Mouse (Mus musculus) ovary, postnatal 10 days (tissue): ENCODE results near the gene Prom1.

Source experiments
- DNase-seq: peaks from one replicate; pipeline ENCODE4 v3.0.0; 2022; ENCODE audit warnings: low spot score

The Prom1 gene

DNA sequence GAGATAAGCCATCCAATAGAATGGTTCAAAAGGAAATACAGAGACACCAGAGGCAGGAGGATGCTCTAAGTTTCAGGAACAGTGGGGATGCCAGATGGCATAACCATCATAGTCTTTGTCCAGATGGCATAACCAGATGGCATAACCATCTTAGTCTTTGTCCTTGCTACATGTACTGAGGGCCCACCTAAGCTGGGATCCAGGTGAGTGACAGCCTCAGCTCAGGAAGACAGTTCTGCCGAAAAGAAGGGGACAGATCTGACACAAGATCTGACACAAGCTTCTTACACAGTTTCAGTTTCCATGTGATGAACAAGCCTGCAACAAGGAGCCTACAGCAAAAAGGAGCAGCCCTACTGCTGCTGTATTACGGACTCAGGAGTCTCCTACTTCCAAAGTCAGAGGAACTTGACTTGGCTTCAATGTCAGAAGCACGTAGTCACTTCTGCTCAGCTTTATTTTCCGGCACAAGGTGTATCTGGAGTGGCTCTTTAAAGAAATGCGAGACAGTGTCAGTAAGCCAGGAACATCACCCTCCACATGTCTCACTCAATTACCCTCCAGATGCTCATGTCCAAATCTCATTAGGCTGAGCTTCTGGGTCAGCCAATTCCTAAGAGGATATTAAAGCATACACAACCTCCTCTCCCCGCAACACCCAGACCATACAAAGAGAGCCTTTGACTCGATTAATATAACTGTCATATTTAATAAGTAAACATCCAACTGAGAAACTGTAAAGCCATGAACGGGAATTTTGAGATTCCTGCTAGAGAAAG is 21.4 kb downstream of the Prom1 start:
- no peak for DNase-seq

DNA sequence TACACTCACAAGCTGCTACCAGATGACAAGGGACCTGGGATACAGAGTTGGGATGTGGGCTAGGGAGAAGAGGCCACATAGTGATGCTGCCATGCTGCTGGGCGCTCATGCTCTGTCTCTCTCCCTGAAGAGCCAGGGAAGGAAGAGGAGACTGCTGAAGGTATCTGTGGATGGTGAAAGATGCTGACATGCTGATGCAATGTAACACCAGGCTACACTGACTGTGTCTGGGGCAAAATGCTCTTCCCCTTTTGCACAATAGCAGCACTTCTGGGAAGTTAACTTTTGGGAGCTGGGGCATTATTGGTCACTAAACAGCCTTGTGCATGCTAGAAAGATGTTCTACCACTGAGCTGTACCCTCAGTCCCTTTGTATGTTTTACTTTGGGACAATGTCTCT is 26.4 kb downstream of the Prom1 start:
- no peak for DNase-seq

- no peak for DNase-seq
These were observed 28.2 kb downstream of the Prom1 start for GRCm38 (mm10) chr5:44073634-44074033.

- no peak for DNase-seq
These were observed 31.2 kb downstream of the Prom1 start for GRCm38 (mm10) chr5:44070529-44071133.

GRCm38 (mm10) chr5:44058258-44058657 is 43.6 kb downstream of the Prom1 start:
- no peak for DNase-seq

GRCm38 (mm10) chr5:44050213-44050612 is 51.6 kb downstream of the Prom1 start:
- no peak for DNase-seq

DNA sequence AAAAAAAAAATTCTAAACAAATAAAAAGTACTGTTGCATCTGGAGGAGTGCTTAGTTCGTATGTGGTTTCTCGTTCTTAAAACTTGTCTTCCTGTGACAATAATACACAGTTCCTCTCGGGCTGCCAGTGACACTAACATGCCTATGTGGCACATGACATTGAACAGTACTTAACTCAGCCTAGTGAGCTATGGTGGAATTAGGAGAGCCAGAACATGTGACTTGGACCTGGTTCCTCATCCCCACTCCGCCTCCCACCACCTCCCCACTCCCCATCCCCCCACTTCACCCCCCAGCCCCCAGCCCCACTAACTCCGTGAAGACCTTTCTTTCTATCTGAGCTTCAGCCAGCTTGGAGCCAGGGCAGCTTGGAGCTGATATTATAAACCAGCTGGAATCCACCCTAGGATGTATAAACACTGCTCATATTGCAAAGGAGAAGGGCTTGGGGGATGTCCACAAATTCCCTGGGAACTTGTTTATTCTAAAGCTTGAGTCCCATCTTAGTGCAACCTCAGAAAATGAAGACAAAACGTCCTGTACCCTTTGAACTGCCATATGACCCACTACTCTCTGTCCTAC is 52.3 kb downstream of the Prom1 start:
- DNase-seq = no peak

GRCm38 (mm10) chr5:44048568-44049363 is 53.1 kb downstream of the Prom1 start:
- no peak for DNase-seq

- no peak for DNase-seq
These were observed 60.1 kb downstream of the Prom1 start for GRCm38 (mm10) chr5:44041725-44042124.

DNA sequence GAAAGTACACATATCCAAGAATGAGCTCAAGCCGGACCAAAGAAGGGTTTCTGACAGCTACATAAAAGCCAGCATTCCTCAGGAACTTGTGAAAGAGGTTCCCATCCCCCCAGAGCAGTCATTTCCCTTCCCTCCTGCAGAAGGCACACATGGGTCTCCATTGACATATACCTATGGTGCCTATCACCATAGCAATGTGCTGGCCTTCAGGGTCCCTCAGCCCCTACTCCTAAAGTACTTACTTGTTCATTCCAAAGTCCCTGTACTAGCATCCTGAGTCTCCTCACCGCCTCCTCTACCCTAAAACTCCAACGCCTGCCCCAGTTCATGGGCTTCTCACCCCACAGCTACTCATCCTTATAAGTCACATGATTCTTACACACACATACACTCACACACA is 60.8 kb downstream of the Prom1 start:
- no peak for DNase-seq

DNA sequence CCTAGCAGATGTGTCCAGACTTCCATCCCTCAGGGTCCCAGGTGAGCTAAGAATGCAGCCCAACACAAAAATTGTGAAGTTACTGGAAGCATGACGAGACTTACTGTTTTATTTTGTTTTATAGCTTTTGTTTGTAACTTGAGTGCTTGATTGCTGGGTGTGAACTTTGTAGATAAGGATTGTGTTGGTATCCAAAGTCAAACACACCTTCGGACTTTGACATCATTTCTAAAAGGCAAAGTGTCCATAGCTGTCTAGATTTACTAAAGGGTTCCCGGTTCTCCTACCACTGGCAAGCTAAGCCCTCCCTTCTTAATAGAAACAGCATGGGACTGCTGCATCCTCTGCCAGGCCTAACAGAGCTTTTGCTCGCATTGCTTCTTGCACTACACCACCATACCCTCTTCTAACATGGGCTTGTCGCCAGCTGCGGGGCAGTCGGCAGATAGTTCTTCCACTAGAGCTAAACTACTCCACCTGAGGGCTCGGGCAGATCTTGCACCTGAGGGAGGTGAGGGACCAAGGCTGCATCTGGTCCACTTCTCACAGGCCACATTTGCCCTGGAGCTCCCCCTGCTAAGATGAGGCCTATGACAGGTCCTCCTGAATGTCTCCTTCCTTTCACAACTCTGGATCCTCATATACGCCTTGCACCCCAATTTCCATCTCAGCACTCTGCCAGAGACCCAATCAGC is 103.4 kb downstream of the Prom1 start:
- DNase-seq = no peak

DNA sequence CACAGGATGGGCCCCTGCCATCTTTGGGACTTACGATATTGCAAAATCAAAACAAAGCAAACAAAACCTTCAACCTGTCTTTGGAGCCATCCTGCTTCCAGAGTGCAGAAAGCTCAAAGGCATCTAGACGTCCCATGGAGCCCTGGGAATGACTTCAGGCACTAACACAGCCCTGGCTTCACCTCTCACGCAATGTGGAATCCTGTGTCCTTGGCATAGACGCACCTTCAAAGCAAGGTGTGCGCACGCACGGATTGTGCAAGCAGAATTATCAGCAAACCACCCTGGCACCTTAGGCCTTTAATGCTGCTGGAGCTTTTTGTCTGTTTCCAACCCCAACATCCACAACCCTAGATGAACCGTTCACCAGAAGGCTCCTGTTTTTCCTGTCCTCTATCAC is 104.2 kb downstream of the Prom1 start:
- no peak for DNase-seq

- DNase-seq = no peak
These were observed 105.7 kb downstream of the Prom1 start for GRCm38 (mm10) chr5:43996162-43996561.

DNA sequence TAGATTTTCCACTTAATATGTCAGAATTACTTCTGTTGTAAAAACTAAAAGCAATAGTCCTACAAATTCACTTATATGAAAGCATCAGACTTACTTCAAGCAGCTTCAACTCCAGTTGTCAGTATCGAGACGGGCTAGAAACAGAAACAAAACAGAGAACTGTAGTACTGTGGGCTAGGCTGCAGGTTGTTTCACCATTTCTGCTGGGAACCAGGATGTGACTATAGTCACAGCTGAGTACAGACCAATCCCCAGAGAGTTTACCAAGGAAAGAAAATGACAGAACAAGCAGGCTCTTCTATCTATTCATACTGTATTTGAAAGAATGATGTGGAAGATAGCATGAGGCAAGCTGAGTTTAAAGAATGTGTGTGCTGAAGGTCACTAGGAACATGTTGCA is 106.9 kb downstream of the Prom1 start:
- DNase-seq = no peak

DNA sequence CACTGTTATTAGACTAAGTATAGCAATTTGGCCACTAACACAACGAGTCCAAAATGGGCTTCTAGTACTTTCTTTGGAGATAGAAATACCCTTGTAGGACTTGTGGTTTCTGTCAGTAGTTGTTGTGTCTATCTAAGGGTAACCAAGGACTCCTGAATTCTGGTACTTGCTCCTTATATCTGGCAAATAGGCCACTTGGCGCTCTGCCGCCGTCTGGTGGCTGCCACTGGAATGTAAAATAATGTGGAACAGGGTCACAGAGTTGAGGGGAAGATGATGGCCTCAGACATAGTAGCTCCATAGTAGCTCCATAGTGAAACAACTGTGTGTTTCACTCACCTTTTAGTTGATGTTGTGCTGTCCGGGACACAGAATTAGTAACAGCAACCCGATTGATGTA is 111.5 kb downstream of the Prom1 start:
- DNase-seq = peak; percentile 17

DNA sequence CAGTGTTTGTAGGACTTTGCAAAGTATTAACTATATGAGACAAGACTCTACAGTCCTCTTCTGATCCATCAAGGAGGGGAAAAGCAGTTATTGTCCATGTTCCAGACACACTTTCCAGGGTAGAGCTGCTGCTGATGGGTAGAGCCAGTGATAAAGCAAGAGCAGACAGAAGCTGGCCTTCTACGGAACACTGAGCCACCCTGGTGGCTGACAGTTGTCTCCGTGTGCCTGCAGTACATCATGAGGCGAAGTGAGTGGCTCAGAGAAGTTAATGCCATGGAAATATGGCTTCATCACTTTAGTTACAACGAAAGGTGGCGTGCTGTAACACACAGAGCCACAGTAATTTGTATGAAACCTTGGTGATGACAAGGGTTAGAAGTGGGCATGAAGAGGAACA is 112.8 kb downstream of the Prom1 start:
- no peak for DNase-seq

DNA sequence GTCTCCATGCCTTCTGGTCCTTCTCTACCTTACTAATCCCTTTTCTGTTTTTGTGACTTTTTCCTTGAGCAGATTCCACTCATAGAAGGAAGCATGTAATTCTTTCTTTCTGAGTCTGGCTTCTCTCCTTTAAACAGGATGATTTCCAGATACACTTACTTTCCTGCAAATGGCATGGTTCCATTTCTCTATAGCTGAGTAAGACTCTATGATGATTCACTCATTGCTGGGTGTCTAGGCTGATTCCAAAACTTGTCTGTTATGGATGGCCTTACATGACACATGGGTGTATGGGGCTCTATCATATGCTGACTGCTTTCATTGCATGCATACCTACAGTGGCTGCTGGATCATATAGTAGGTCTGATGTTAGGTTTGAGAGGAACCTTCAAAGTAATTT is 115.6 kb downstream of the Prom1 start:
- DNase-seq = no peak

DNA sequence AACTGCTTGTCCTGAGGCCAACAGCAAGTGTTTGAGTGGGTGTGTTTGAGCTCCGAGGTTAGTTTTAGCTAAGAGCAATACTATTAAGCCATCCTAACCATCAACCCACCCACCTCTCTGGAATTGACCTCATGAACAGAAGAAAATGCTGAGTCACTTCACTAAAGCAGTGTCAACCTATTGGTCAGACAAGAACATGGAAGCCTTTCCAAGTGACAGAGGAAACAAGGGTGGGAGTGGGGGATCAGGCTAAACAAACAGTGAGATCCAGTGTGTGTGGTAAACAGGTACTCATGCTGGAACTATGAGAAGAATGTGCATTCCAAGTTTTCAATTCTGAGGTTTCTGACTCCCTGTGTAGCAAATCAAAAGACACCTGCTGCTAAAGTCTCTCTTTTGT is 118.9 kb downstream of the Prom1 start:
- no peak for DNase-seq

DNA sequence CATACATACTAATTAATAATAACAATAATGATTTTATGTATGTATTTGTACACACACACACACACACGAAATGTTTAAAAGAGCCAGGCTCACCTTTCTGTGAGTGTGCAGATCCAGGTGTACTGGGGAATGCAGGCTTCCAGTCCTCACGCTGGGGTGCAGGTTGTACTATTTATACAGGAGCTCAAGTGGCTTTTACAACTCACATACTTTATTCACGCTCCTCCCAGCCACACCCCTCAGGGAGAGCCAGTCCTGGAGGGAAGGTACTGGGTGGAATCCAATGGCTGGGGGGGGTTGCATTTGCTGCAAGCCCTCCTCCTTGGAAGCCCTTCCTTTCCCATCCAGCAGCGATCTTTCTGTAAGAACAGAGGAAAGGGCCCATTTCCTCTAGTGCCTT is 120.2 kb downstream of the Prom1 start, which contains the start of gene Fgfbp1:
Gene Fgfbp1, minus strand, starts transcription at position 160 of the 400 bp plus-strand sequence.
- DNase-seq = no peak

- no peak for DNase-seq
These were observed 121.4 kb downstream of the Prom1 start for GRCm38 (mm10) chr5:43980397-43980796.

DNA sequence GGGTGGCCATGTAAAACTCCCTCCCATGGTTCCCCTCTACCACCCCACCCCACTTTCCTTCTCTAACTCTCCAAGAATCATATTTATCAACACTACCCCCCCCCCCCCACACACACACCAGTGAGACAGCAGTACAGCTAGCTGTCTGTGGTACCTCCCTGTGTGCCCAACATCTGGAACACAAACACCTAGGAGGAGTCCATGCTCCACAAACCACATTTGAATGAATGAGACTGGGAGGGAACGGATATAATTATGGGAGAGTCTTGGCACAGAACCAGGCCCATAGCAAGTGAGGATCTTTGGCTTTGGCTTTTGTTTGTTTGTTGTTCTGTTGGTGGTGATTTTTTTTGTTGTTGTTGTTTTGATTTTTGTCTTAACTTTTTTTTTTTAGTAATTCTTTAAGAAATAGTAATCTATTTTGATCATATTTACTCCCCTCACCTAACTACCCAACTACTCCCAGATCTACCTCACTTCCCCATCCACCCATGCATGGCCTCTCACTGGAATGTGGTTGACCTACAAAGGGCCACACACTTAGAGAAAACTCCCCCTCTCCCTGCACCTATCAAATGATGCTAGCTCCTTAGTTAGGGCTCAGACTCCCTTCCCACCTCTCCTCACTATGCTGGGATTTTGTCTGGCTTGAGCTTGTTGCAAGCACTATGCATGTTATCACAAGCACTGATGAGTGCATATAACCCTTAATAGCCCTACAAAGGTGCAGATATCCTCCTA is 124.8 kb downstream of the Prom1 start:
- DNase-seq = no peak
